Comparison of ENCODE assay signal across 15 mouse cellular contexts in the genomic region with DNA sequence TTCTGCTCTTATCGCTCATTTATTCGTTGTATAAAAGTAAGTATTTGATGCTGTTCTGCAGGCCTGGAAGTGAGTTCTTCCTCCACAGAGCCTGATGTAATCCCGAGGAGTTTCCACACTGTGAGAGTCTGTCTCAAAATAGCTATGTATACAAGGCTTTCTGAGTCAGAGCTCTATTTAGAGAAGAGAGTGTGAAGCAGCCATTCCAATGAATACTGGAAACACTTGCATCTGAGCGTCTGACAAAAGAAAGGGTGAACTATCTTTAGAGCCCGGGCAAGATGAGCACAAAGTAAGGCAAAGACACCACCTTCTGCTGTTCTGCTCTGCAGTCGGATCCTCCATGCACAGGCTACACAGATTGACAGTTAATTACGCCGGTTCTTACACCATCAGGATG.
DNase-seq lines count a peak whose midpoint lies in the region; ATAC-seq and TF ChIP-seq lines count a peak whose summit lies in the region.
"Had no signal": no experiment of that assay in that cellular context is flagged by ENCODE, and none has a peak within 500 bp of the region (broad histone marks: within the 10 kb centered on the region; RNA-seq: fewer than 3 reads in every experiment).

No protein-coding gene starts in this region.

- no peak for TF ChIP-seq CTCF in olfactory bulb, adult 2 months (IDR thresholded peaks at IDR 0.05; ENCODE audit: insufficient read depth, low read depth, low read length)

- no peaks in the 10 kb centered on the region for H3K27me3 ChIP-seq in heart, embryonic 15.5 days
- H3K27me3 ChIP-seq in embryonic facial prominence, embryonic 10.5 days (replicated peaks; ENCODE audit: low read depth, poor library complexity, severe bottlenecking), result no peaks in the 10 kb centered on the region
- H3K27me3 ChIP-seq: forebrain, embryonic 15.5 days; midbrain, embryonic 12.5 days had no signal

- H3K4me2 ChIP-seq in heart, embryonic 15.5 days, result no peak overlapping the region
- H3K4me2 ChIP-seq: forebrain, embryonic 15.5 days; midbrain, embryonic 12.5 days had no signal

- ATAC-seq in heart, embryonic 15.5 days (replicated peaks; ENCODE audit: insufficient number of reproducible peaks, insufficient read depth, low FRiP score, low read depth), result peak; percentile 67
- no peak for ATAC-seq in megakaryocyte, adult 5-6 weeks (ENCODE audit: poor library complexity, severe bottlenecking)
- ATAC-seq: forebrain, embryonic 15.5 days; hindbrain, postnatal 0 days had no signal

- H3K27ac ChIP-seq in heart, embryonic 15.5 days, result peak overlapping the region; percentile 45; the same call in 1 of the 2 replicates
- H3K27ac ChIP-seq in olfactory bulb, adult 2 months (ENCODE audit: insufficient read depth, low read depth, low read length), result peak overlapping the region; percentile 82; the same call in 1 of the 2 replicates
- H3K27ac ChIP-seq in embryonic facial prominence, embryonic 10.5 days (replicated peaks), result no peak overlapping the region
- H3K27ac ChIP-seq: forebrain, embryonic 15.5 days; hindbrain, postnatal 0 days; liver, embryonic 14.5 days; midbrain, embryonic 12.5 days had no signal

- TF ChIP-seq POLR2A in olfactory bulb, adult 2 months (IDR thresholded peaks at IDR 0.05; ENCODE audit: insufficient read depth, low read depth, low read length), result no peak

- no peaks in the 10 kb centered on the region for H3K36me3 ChIP-seq in heart, embryonic 15.5 days
- no peaks in the 10 kb centered on the region for H3K36me3 ChIP-seq in embryonic facial prominence, embryonic 10.5 days (replicated peaks)
- H3K36me3 ChIP-seq: forebrain, embryonic 15.5 days; G1E; midbrain, embryonic 12.5 days had no signal

- H3K9ac ChIP-seq in heart, embryonic 15.5 days, result no peak overlapping the region
- H3K9ac ChIP-seq: forebrain, embryonic 15.5 days; liver, embryonic 14.5 days; midbrain, embryonic 12.5 days had no signal

- H3K4me3 ChIP-seq in heart, embryonic 15.5 days, result no peak overlapping the region
- H3K4me3 ChIP-seq in olfactory bulb, adult 2 months (ENCODE audit: insufficient read depth, low read depth, low read length), result no peak overlapping the region
- no peak overlapping the region for H3K4me3 ChIP-seq in embryonic facial prominence, embryonic 10.5 days
- H3K4me3 ChIP-seq: forebrain, embryonic 15.5 days; midbrain, embryonic 12.5 days had no signal

- H3K9me3 ChIP-seq in heart, embryonic 15.5 days (replicated peaks), result no peaks in the 10 kb centered on the region
- H3K9me3 ChIP-seq in embryonic facial prominence, embryonic 10.5 days, result no peaks in the 10 kb centered on the region
- H3K9me3 ChIP-seq: forebrain, embryonic 15.5 days; G1E; midbrain, embryonic 12.5 days had no signal

- 55% methylated on average over 8 of the region's 8 CpGs for WGBS in heart, embryonic 15.5 days
- WGBS in olfactory bulb, adult 2 months, result 38% methylated on average over 8 of the region's 8 CpGs
- 88% methylated on average over 8 of the region's 8 CpGs for WGBS in embryonic facial prominence, embryonic 10.5 days

- peak; percentile 30 for DNase-seq in heart, adult 8-10 months (ENCODE audit: low spot score)
- DNase-seq in heart, postnatal 25 days (ENCODE audit: low spot score), result no peak
- peak; percentile 78 to 84 for DNase-seq in frontal cortex, adult 2 months (ENCODE audit: extremely low spot score in 1 of 2, low spot score in 1 of 2)
- DNase-seq in embryonic facial prominence, embryonic 10.5 days (ENCODE audit: low spot score), result no peak
- DNase-seq: adrenal gland, postnatal 14 days; kidney, adult 8-10 months; lung, postnatal 14 days had no signal

- no peaks in the 10 kb centered on the region; the same call in 1 of the 2 replicates for H3K4me1 ChIP-seq in heart, embryonic 15.5 days (replicated peaks)
- peaks cover 4% of the 10 kb centered on the region; the same call in 1 of the 2 replicates for H3K4me1 ChIP-seq in olfactory bulb, adult 2 months (ENCODE audit: control insufficient read depth, insufficient read depth, low read length)
- no peaks in the 10 kb centered on the region for H3K4me1 ChIP-seq in embryonic facial prominence, embryonic 10.5 days

- intact Hi-C loops in heart, postnatal 25 days (cut with DNase I), result no loop called here

Comparison
In these comparisons a context has a peak if more than half of its experiments do, and no peak if none do; other contexts are left out.
1. DNase-seq: peak in heart, adult 8-10 months (single experiment) and frontal cortex, adult 2 months (2 of 2); none in heart, postnatal 25 days (single experiment) and embryonic facial prominence, embryonic 10.5 days (single experiment).